Mouse (Mus musculus) neural tube, embryonic 15.5 days (tissue): ENCODE measurements around the gene Hhat. TPM values are rescaled to one million over a fixed set of nuclear protein-coding genes. Genes with fewer than 3 reads are reported as not detected.

Experiments used
- polyA plus RNA-seq: library from polyadenylated mRNA; unstranded; fragments of >200 nt; fragmentation: Nextera tagmentation; extraction: Ambion mirVana; gene quantifications from 2 replicates; pipeline ENCODE4 v1.2.1, GENCODE M21; 2015

Gene Hhat
- polyA plus RNA-seq, 1 experiment from 2014 or later, result 4.6 TPM

Other genes starting within 250 kb of the Hhat start
- 16.6 and 17.3 TPM in 2 replicates for gene Sertad4, start 84.5 kb upstream of the Hhat start, polyA plus RNA-seq